Mouse (Mus musculus) thymus, adult 2 months (tissue): ENCODE measurements around the gene Plxnb1.

Experiments
- CTCF ChIP-seq: fragments of 200-500 bp; IDR thresholded peaks from 2 replicates; pipeline ENCODE4 v1.5.1; 2012; ENCODE audit warnings: mild to moderate bottlenecking, control low read depth, low read length, moderate library complexity, borderline replicate concordance; ENCODE audit not compliant: control insufficient read depth, poor library complexity, insufficient read depth; ENCODE audit errors: extremely low read depth
- POLR2A ChIP-seq: fragments of 200-500 bp; IDR thresholded peaks from 2 replicates; pipeline ENCODE4 v1.6.1; 2012; ENCODE audit warnings: mild to moderate bottlenecking, low read length, control low read depth, moderate library complexity; ENCODE audit not compliant: control insufficient read depth, poor library complexity, insufficient read depth; ENCODE audit errors: extremely low read depth

DNA sequence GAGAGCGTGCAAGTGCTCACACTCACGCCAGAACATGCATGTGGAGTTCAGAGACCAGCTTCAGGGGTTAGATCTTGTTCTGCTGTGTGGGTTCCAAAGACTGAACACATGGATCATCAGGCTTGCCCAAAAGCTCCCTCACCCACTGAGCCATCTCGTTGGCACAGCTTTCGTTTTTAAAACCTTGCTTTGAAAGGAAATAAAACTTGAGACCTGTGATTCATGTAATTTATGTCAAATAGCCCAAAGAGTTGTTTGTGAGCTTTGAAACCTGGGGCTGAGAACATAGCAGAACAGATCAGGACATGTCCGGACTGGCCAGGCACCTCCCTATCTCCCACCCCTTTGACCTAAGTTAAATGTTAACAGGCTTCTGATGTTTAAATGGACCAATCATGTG, 34.9 kb downstream of the Plxnb1 start:
- no peak for TF ChIP-seq POLR2A
- no peak for TF ChIP-seq CTCF
